Mouse (Mus musculus): ENCODE results near the gene Ccdc154.
A peak's percentile ranks its signal among the peaks of the same experiment; 100 is the strongest.
"Not testable (repeated sequence)": the region's sequence is repeated elsewhere in the genome, so short reads cannot be mapped to it uniquely, and the experiment has no call there.

Gene Ccdc154

GRCm38 (mm10) chr17:25162161-25162560 lies at the start of gene Ccdc154:
TSS of gene Ccdc154 (plus strand) at chr17:25162461.
- DNase-seq (ENCODE audit: low read depth, low spot score) = no peak

DNA sequence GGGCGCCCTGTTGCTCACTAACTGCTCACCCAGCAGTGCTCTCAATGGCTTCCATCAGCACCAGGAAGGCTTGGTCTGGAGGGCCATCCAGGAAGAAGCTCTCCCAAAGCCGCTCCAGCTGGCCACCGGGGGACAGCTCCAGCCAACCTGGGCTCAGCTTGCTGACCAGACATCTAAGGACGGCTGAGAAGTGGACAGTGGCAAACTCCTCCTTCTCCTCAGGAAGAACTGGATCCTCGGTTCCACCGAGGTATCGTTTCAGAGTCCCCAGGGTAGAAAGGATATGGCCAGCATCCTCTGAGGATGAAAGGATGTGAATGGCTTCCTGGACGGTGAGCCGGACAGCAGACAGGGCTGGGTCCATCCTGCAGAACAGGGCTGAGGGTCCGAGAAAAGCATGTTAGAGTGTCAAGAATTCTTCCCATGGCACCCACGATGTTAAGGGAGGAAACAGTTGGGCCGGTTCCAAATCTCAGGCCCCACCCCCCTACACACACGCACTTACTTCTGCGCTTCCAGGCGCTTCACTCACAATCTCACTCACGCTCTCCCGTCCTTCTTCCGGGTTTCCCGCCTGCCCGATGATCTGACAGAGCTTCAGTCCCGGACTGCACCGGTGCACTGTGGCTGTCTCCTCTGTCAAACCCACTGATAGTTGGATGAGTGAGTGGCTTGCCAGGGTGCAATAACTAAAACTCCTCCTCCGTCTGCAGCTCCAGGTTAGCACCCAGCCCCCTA lies 47.2 kb upstream of the Ccdc154 start:
- DNase-seq (ENCODE audit: low read depth, low spot score) = peak; percentile 57

DNA sequence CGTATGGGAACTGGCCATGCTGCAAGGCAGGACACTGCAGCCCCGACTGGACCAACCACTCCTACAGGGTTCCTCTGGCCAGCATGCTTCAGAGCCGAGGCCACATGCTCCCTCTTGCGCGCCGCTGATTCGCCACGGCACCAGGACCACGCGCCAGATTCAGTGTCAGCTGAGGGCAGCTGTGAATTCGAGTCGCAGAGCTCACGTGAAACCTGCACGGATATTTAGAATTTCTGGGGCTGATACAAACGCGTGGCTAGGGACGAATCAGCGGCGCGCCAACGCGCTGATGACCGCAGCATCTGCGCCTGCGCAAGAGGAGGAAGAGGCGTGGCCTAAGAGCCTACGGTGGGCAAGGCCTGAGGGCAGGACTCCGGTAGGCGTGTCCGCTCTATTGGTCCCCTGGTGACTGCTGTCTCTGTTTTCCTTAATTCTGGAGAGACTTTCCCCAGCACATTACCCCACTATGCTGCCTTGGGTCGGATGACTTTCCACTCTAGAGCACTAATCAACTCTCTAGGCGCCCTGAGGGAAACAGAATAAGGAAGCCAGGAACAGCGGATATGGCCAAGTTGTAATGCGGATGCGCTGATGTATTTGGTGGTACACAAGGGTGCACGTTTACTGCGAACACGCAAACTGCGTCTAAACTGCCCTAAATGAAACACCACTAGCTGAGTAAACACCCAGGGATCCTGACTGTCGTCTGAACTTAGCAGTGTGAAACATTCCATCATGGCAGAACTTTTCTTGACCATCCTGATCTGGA lies 46.4 kb upstream of the Ccdc154 start, which contains the start of gene Telo2:
Gene Telo2, minus strand, starts transcription at position 304 of the 769 bp plus-strand sequence.
- DNase-seq (ENCODE audit: low read depth, low spot score) = peak; percentile 96

GRCm38 (mm10) chr17:25117263-25117662 lies 45.0 kb upstream of the Ccdc154 start:
- peak; percentile 37 for DNase-seq (ENCODE audit: low read depth, low spot score)

- DNase-seq (ENCODE audit: low read depth, low spot score) = no peak
Measured at GRCm38 (mm10) chr17:25120406-25120805, 41.9 kb upstream of the Ccdc154 start, which contains the start of gene Ptx4. TSS of gene Ptx4 (plus strand) at chr17:25120760.

- DNase-seq (ENCODE audit: low read depth, low spot score) = no peak
Measured at GRCm38 (mm10) chr17:25123979-25124378, 38.3 kb upstream of the Ccdc154 start.

- not testable (repeated sequence) for DNase-seq (ENCODE audit: low read depth, low spot score)
Measured at GRCm38 (mm10) chr17:25125442-25126060, 36.7 kb upstream of the Ccdc154 start.

DNA sequence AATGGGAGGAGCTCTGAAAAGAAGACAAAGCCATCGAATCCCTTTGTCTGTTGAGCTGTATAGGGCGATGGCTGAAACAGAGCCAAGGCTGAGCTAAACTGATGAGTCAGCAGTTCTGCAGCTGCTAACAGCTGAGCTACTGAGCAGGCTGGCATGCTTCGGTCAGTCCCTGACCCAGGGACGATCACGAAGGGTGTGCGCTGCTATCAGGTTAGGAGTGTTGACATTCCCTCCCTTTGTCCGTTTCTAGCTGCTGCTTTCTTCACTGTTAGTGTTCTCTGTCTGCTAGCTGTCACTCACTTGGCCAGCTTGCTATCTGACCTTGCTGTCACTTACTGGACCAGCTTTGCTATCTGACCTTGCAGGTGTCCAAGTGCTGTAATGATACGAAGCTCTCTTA lies 35.2 kb upstream of the Ccdc154 start:
- peak; percentile 79 for DNase-seq (ENCODE audit: low read depth, low spot score)

GRCm38 (mm10) chr17:25127681-25128080 lies 34.6 kb upstream of the Ccdc154 start:
- no peak for DNase-seq (ENCODE audit: low read depth, low spot score)

DNA sequence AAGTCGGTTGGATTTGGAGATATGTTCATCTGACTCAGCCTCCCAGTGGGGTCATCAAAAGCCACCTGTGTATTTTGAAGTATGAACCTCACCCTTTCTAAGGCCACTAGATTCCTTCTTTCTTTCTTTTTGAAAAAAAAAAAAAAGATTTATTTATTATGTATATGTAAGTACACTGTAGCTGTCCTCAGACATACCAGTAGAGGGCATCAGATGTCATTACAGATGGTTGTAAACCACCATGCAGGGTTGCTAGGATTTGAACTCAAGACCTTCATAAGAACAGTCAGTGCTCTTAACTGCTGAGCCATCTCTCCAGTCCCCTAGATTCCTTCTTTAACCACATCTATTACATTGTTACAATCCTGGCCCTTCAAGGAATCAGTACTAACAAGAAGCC lies 32.2 kb upstream of the Ccdc154 start:
- no peak for DNase-seq (ENCODE audit: low read depth, low spot score)

DNA sequence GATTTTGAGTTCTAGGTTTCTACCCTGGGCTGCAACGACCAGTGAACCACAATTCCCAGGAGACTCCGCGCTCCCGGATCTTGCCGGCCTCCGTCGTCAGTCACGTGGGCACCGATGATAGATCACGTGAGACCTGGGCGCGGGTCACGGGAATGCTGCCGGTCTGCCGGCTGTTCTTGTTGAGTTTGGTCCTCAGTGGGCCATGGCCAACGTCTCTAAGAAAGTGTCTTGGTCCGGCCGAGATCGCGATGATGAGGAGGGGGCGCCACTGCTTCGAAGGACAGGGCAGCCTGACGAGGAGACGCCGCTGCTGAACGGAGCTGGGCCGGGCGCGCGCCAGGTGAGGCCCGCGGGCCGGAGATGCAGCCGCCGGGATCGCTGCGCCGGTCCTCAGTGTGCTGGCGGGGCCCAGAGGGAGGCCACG lies 29.0 kb upstream of the Ccdc154 start, which contains the start of gene Clcn7:
Gene Clcn7, plus strand, starts transcription at position 117 of the 424 bp plus-strand sequence.
- DNase-seq (ENCODE audit: low read depth, low spot score) = peak; percentile 97

DNA sequence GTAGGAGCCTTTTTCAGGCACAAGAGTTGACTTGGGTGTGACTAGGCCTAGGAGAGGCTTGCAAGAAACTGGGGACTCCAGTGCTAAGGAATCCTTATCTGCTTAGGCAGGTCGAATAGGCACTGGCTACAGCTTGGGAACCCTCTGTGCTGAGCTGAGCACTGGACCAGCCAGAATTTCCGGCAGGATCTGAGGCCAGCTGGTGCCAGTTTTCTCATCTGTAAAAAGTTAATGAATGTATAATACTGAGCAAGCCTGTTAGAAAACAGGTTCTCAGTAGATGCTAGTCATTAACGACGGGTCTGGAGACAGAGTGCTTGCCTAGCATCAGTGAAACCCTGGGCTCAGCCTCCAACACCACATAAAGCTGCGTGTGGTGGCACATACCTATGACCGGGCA lies 26.6 kb upstream of the Ccdc154 start:
- DNase-seq (ENCODE audit: low read depth, low spot score) = no peak

GRCm38 (mm10) chr17:25138803-25139202 lies 23.5 kb upstream of the Ccdc154 start:
- no peak for DNase-seq (ENCODE audit: low read depth, low spot score)

GRCm38 (mm10) chr17:25139960-25140359 lies 22.3 kb upstream of the Ccdc154 start:
- peak; percentile 12 for DNase-seq (ENCODE audit: low read depth, low spot score)

DNA sequence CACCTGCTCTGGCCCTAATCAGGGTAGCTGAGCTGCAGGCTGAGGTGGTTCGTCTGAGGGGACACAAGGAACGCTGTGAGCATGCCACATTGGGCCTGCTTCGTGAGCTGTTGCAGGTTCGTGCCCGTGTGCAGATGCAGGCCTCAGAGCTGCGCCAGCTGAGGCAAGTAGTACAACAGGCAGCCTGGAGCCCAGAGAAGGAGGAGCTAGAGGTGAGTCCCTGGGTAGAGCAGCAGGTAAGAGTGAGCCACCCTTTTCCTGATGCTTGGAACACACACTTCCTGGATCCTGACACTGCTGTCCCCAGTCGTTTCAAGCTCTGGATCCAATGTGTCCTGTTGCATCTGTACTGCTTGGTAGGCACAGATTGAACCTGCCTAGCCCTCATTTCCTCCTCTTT lies 1.1 kb downstream of the Ccdc154 start:
- no peak for DNase-seq (ENCODE audit: low read depth, low spot score)

DNA sequence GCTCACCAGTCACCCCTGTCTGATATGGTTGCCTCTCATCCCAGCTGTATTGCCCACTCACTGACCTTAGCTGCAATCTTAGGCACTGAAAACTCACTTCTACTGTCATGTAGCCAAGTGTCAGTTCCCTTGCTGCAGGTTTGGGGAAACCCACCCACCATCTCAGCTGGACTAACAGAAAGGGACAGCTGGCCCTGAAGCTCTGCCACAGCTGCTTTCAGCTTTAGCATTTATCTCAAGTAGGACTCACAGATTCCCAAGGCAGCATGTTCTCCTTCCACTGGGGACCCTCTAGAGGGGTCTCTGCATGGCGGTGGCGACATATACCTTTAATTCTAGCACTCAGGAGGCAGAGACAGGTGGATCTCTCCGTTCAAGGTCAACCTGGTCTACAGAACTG lies 2.5 kb downstream of the Ccdc154 start:
- DNase-seq (ENCODE audit: low read depth, low spot score) = no peak

GRCm38 (mm10) chr17:25165970-25166671 lies 3.9 kb downstream of the Ccdc154 start:
- no peak for DNase-seq (ENCODE audit: low read depth, low spot score)

- DNase-seq (ENCODE audit: low read depth, low spot score) = no peak
Measured at GRCm38 (mm10) chr17:25169706-25170105, 7.4 kb downstream of the Ccdc154 start.

- no peak for DNase-seq (ENCODE audit: low read depth, low spot score)
Measured at GRCm38 (mm10) chr17:25172558-25172957, 10.3 kb downstream of the Ccdc154 start.

DNA sequence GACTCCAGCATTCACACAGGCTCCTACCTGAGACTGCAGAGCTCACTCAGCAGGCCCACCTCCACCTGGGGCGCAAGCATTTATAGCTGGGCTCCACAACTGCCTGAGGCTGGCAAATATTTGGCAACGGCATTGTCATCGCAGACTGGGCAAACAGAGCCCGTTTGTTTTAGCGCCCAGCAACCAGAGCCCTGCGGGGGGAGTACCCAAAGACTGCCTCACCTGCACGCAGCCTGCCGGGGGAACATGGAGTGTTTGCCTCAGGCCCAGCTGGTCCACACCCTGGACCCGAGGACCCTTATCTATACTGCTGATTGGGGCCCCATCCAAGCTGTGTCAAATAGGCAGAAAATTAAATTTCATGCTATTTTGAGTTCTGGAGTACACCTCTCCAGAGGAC lies 13.2 kb downstream of the Ccdc154 start, which contains the start of gene Gm38655:
Gene Gm38655, minus strand, starts transcription at position 61 of the 400 bp plus-strand sequence.
- DNase-seq (ENCODE audit: low read depth, low spot score) = no peak

DNA sequence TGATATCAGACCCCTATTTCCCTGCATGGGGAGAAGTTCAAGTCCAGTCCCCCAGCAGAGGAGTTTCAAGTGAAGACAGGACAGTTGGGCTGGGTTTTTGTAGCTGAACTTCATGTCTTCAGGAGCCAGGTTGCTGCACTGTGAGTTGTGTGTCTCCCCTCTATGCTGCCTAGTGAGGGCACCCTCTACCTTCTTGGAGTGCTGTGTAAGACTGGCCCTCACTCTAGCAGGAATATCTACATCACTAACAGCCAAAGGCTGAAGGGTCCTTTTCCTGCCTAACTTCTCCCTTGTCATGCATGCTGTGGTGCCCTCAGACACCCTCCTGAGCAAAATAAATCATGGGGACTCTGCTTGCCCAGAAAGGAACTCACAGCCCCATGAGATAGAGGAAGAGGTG lies 21.0 kb downstream of the Ccdc154 start:
- peak; percentile 28 for DNase-seq (ENCODE audit: low read depth, low spot score)

Data from brain, adult 2 months (tissue).